Mouse (Mus musculus): ENCODE results near the gene Zkscan8.
"Not testable (repeated sequence)": the region's sequence is repeated elsewhere in the genome, so short reads cannot be mapped to it uniquely, and the experiment has no call there.

Zkscan8 gene

DNA sequence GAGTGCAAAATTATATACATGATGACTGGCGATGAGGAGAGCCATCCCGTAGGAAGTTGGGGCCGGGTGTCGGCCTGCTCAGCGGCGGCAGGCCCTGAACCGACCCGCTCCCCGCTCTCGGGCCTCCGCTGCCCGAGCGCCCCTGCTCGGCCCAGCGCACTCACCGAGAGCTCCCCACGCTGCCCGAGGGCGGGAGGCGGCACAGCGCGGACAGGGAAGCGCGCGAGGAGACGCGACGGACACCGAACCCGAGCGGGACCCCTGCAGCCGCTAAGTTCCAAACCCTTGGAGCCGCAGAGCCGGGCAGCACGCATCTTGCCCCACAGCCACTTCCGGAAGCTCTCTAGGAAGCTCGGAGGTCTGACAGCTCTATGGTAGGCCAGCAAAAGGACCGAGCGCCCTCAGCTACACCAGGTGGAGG lies at the start of gene Zkscan8:
TSS of gene Zkscan8 (minus strand) at position 340 of the 421 bp plus-strand sequence.
- peak; percentile 68 for DNase-seq (ENCODE audit: low spot score)

GRCm38 (mm10) chr13:21559793-21560192 lies 28.9 kb upstream of the Zkscan8 start, which contains the start of gene Olfr1535:
Gene Olfr1535, minus strand, starts transcription at chr13:21559893.
- DNase-seq (ENCODE audit: low spot score) = no peak

DNA sequence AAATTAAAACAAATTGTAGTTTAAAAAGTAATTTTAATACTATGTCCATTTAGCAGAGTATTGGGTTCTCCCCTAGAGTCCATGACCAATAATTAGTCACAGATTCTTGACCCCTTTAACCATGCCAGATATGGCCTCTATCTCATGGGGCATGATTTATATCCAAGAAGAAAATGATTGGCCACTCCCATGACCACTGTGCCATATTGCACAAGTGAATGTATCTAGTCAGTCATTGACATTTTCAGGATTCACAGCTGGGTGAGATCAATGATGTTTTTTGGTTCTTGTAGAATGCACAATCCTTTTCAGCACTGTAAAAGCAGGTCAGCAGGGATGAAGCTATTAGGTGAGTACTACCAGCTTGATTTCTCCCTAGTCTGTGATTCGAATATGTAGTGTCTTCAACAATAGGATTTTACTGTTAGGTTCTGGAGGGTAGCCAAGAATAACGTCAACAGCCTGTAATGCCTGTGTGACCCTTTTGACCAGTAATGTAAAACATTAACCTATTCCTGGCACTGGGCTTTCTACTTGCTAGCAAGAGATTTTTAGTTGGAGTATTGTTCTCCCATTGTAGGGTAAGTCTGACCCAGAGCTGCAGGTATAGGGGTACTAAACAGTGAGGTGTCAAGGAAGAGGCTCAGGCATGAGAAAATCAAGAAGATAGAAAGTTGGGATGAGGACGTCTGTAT lies 19.6 kb upstream of the Zkscan8 start:
- DNase-seq (ENCODE audit: low spot score) = no peak

GRCm38 (mm10) chr13:21549487-21549886 lies 18.6 kb upstream of the Zkscan8 start:
- DNase-seq (ENCODE audit: low spot score) = no peak

- no peak for DNase-seq (ENCODE audit: low spot score)
Measured at GRCm38 (mm10) chr13:21542708-21543107, 11.8 kb upstream of the Zkscan8 start, which contains the start of gene Olfr1366. Gene Olfr1366, minus strand, starts transcription at chr13:21542808.

DNA sequence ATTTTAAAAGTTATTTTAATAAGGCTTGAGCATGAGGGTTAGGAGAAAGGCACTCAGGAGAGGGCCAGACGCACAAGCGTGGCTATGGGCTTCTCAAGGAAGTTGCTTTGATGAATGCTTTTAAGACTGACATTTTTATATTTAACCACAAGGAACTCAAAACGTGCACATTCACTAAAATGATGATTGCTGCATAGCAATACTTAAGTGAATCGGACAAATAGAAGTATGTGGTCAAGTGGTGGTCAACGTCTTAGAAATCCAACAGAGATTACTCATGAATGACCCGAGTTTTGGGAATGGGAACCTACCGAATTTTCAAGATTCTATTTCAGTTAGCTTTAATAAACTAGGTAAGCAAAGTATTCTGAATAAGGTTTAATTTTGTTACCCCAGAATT lies 784 bp downstream of the Zkscan8 start:
- DNase-seq (ENCODE audit: low spot score) = no peak

GRCm38 (mm10) chr13:21506221-21506649 lies 24.7 kb downstream of the Zkscan8 start:
- peak; percentile 44 for DNase-seq (ENCODE audit: low spot score)

DNA sequence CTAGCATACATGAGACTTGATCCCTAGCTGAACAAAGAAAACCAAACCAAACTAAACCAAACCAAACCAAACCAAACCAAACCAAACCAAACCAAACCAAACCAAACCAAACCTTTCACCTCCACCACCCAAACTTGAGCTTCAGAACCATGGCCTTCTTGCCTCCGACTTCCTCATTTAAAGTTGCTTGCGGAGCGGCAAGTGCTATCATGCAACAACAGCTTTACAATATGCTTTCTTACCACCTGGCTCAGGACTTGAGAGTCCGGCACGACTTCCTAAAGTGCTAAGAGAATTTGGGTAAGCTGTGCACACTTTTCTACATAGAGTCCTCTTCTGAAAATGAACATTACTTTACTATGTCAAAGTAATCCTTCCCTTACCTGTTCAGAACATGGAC lies 28.6 kb downstream of the Zkscan8 start:
- DNase-seq (ENCODE audit: low spot score) = no peak

DNA sequence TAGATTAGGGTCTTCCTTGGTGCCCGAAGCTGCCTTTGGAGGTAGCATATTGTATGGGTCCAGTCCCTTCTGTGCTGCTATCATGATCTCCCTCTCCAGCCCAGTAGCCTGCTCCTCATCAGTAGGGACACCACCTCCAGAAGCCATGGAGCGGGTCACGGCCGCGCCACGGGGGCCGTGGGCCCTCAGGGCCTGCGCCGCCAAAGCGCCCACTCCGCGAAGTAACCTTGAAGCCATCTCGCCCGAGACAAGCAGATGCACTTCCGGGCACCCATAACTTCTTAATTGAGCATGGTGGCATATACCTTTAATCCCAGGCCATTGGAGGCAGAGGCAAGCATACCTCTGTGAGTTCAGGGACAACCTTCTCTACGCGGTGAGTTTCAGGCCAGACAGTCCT lies 29.7 kb downstream of the Zkscan8 start, which contains the start of gene Gm11273:
TSS of gene Gm11273 (minus strand) at position 237 of the 400 bp plus-strand sequence.
- DNase-seq (ENCODE audit: low spot score) = not testable (repeated sequence)

GRCm38 (mm10) chr13:21495080-21495479 lies 35.8 kb downstream of the Zkscan8 start, which contains the start of gene AK157302:
Gene AK157302, plus strand, starts transcription at chr13:21495223.
- no peak for DNase-seq (ENCODE audit: low spot score)

GRCm38 (mm10) chr13:21492847-21493246 lies 38.1 kb downstream of the Zkscan8 start:
- DNase-seq (ENCODE audit: low spot score) = no peak

- DNase-seq (ENCODE audit: low spot score) = no peak
Measured at GRCm38 (mm10) chr13:21486881-21487280, 44.0 kb downstream of the Zkscan8 start.

GRCm38 (mm10) chr13:21478759-21479670 lies 51.9 kb downstream of the Zkscan8 start, which contains the start of the genes Zkscan4 and Gm10065:
Gene Zkscan4, plus strand, starts transcription at chr13:21478907.
Gene Gm10065, minus strand, starts transcription at chr13:21479441.
- DNase-seq (ENCODE audit: low spot score) = peak; percentile 60

DNA sequence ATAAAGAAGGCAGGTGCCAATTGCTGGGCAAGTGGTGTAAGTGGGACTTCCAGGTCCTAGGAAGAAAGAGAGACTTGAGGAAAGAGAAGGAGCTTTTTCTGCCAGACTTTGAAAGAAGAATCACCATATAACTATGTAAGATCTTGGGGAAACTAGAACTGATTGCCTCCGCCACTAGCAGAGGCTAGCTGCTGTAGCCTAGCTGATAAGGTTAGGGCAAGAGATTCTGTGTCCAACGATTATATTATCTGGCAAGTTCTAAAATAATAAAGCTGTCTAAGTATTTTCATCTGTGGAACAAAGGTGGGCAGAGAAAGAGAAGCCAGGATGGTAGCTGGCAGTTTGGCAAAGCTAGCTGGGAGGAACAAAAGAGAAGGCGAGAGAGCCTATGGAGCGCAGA lies 58.5 kb downstream of the Zkscan8 start:
- DNase-seq (ENCODE audit: low spot score) = no peak

DNA sequence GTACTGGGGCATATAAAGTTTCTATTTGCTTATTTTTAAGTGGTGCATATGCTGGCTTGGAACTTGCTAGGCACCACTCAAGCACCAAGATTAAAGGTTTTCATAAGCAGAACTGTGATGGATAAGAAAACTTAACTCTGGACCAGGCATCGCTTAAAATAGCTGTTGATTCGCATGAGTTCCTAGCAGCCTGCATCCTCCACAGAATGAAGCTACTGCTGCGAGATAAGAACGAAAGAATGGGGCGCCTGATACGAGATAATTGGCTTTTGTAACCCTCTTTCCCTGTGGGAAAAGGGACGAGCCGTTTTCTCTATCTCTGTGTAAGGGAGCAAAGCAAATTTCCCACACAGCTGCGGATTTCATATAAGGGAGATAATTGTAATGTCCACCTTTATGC lies 61.8 kb downstream of the Zkscan8 start:
- no peak for DNase-seq (ENCODE audit: low spot score)

DNA sequence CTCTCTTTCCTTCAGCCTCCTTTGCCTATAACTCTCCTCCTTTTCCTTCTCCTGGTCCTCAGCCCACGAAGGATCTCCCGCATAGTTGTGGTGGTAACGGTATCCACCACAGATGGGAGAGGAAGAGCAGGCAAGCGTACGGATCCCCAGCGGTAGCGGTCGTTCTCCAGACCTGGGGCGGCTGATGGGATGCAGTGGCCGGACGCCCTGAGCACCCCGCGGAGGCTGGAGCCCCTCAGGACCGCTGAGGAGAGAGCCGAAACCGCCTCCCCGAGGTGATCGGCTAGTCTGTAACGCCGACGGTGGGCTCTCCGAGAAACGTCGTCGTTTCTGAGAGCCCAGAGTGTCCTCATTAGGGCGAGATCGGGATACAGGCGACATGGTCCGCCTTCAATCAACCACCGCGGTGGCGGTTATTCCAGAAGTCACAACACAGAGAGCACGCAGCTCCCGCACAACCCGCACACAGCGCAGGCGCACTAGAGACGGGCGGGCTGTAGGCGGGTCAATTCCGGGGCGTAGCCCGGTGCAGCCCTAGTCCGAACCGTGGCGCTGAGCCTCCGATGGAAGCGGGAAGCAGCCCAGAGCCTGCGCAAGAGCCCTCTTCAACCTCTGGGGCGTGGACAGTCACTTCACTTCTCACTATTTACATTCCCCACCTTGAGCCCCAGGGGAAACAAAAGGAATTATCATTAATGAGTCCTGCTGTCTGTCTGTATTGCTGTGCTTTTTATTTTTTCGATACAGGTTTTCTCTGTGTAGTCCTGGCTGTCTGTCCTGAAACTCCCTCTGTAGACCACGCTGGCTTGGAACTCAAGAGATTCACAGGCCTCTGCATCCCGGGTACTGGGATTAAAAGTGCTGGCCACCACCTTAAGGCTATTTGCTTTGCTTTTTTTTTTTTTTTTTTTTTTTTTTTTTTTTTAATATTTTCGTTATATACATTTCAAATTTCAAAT lies 62.6 kb downstream of the Zkscan8 start, which contains the start of gene Nkapl:
TSS of gene Nkapl (minus strand) at position 449 of the 959 bp plus-strand sequence.
- peak; percentile 50 for DNase-seq (ENCODE audit: low spot score)

GRCm38 (mm10) chr13:21467336-21467735 lies 63.6 kb downstream of the Zkscan8 start:
- DNase-seq (ENCODE audit: low spot score) = no peak

All from layer of hippocampus, adult 9-10 months (tissue).